Mouse (Mus musculus) intestine, embryonic 16.5 days (tissue): ENCODE data around the gene Hsf2. TPM values are rescaled to one million over a fixed set of nuclear protein-coding genes. Genes with fewer than 3 reads are reported as not detected.

Source experiments
- polyA plus RNA-seq: library from polyadenylated mRNA; unstranded; fragments of >200 nt; fragmentation: Nextera tagmentation; extraction: Ambion mirVana; gene quantifications from 2 replicates; pipeline ENCODE4 v1.2.1, GENCODE M21; 2015

Hsf2 gene
- polyA plus RNA-seq, 1 experiment from 2014 or later = 12.2 TPM

Other genes with a start within 250 kb of the Hsf2 start
- 105 TPM in 2 replicates for gene Serinc1, start 46.1 kb downstream of the Hsf2 start, polyA plus RNA-seq
- 1.3 and 2.4 TPM in 2 replicates for gene Pkib, start 145.6 kb downstream of the Hsf2 start, polyA plus RNA-seq